Mouse (Mus musculus) R1 (cell line): ENCODE measurements at regions not wholly inside any gene's neighbourhood (a gene's known extent, or its start where the extent isn't known, plus 50 kb on each side); places are given as distances from the start of the nearest gene placed in this dataset.
A peak's percentile ranks its signal among the peaks of the same experiment; 100 is the strongest.

ENCODE experiments used
- DNase-seq: peaks from one replicate; pipeline ENCODE4 v3.0.0-alpha.2; 2018; ENCODE audit warnings: low read depth, low spot score

DNA sequence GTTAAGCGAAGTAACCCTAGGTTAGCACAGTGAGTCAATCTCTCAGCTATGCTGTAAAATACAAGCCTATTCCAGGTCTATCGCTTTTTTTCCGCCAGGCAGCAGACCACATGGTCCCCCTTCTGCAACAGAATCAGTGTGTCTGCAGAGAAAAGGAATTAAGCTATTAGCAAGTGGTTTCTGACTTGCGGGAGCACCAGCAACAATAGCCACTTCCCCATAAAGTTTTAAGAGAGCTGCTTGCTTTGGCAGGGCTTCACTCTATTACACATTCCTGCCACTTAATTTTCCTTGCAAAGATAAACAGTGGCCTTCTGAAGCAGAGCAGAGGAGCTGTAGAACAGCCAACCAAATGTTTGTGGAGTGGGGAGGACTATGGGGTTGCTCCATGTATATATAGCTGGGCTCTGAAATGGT is 59.8 kb upstream of the Osmr start:
- no peak for DNase-seq

GRCm38 (mm10) chr15:6941491-6941890 is 66.7 kb upstream of the Osmr start:
- no peak for DNase-seq

DNA sequence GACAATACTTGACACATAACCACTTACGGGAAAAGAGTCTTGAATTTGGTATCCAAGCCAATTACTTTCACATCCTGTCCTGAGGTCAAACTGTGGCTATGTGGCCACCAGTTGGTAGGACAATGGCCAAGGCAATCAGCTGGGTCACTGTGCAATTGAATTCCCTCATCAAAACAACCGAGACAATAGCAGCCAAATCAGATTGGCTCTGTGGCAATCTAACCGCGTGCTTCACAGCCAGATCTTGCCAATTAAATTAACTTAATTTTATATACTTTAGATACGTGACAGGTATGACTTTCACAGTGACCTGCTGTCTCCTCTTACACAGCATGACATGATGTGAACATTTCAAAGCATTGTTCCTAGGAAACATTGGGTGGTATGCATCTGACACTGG is 74.5 kb upstream of the Osmr start:
- DNase-seq = no peak

DNA sequence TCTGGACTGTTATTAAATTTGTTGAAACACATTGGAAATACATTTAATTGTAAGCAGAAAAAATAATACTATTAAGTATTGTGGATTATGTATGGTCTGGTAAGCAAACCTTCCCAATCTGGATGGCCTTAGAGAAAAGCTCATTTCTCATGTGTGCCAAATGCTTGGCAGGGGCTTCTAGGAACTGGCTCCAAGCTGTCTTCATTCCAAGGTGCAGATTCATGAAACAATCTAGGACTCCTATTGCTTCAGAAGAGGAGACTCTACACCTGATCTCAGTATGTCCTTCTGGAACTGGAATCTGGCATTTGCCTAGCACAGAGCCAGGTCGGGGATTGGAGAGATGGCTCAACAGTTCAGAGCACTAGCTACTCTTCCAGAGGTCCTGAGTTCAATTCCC is 74.9 kb upstream of the Osmr start:
- no peak for DNase-seq

DNA sequence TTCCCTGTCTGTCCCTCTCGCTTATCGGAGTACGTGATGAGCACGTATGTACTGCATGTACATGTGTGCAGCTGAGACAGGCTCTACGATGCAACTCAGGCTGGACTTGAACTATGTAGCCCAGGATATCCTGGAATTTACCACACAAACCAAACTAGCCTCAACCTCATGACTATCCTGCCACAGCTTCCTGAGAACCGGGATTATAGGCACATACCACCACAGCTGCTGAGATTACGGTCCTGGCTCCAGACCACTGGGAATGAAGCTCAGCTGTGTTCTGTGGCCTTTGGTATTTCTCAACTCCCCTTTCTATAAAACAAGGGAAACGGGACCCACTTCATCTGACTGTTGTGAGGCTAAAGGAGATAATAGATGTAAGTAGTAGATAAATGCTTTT is 75.7 kb upstream of the Osmr start:
- no peak for DNase-seq

DNA sequence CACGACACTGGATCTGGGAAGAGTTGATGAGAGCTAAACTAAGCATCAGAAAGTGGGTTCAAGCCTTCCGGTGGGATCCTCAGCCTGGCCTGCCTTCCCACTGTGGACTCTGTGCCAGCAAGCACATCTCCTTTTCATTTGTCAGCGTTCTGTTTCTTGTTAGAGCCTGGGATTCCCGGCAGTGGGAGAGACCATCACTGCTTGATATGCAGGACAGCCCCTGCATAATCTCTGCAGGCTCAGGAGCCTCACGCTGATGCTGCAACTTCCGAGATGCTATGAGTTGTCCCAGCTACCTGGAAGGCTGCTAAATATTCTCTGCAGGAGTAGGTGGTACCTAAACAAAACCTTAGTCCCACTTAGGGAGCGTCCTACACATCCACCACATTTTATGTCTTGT is 78.8 kb upstream of the Osmr start:
- DNase-seq = no peak

- DNase-seq = peak; percentile 27
Measured at GRCm38 (mm10) chr15:6953970-6954791, 79.4 kb upstream of the Osmr start.

DNA sequence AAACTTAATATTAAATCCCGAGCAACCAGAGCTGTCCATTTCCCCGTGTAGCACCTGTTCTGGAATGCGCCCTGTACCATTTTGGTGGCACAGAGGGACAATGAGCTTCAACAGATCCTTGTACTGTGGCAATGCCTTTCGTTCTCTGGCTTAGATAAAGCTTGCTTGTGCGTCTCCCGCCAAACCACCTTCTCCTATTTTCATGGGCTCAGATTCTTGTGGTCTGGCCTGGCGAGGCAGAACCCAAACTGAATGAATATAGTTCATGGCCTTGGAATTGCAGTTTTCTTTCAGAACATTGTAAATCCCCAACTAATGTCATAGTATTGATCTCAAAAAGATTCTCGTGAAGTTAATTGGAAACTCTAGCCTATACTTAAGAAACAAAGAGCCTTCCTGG is 85.1 kb upstream of the Osmr start:
- DNase-seq = no peak

DNA sequence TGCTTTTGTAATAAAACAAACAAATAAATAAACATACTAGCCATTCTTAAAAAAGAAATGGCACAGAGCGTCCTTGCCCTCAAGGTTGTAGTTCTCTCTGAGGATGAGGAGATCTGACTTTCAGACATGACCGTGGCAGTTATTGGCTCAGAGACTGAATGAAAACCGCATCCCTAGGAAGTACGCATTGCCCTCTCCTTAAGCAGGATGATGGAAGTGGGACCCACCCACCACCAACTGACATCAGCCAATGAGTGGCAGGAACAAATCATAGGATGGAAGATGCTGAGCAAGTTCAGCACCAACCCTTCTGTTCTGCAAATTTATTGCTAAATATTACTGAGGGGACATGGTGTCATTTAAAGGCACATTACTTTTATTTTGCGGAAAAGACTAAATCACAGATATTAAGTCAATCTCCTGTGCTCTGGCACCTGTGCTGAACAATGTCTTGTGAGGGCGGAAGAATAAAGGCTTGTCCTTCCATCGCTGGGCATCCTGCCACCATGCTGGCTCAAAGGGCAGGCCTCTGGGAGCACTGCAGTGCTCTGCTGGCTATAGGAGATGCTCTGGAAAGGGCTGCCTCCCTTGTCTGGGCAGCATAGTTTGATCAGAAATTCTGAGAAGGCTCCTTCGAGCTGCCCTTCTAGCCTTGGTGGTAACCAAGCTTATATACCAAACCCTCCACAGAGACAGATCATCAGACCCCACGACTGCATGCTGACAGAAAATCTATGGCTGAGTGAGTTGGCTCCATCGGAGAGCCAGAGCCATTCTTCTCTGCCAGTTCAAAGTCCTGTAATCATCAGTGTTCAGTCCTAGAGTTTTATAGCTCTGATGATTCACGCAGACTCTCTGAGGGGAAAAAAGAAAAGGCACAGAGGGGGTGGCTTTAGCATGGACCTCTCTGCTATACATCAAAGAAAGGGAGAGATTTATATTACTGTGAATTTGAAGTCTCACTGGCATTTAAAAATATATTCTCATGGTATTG is 86.3 kb upstream of the Osmr start:
- DNase-seq = no peak

DNA sequence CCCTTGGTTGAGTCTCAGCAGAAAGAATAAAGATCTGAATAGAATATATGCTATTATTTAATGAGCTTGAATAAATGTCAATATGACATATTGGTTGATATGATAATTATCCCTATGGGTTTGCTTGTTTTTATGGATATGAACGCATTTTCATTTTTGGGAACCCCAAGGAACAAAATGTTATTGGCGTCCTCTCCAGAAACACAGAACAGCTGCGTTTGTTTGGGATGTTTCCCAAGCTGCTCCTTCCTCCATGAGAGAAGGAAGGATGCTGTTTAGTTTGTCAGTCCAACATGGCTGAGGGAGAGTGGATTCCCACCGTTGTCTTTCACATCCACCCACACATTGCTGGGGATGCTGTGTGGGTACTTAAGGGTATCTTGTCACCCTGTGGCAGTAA is 89.9 kb upstream of the Osmr start:
- DNase-seq = no peak

GRCm38 (mm10) chr15:6965446-6965845 is 90.7 kb upstream of the Osmr start:
- no peak for DNase-seq

GRCm38 (mm10) chr15:6974410-6974809 is 99.6 kb upstream of the Osmr start:
- no peak for DNase-seq

DNA sequence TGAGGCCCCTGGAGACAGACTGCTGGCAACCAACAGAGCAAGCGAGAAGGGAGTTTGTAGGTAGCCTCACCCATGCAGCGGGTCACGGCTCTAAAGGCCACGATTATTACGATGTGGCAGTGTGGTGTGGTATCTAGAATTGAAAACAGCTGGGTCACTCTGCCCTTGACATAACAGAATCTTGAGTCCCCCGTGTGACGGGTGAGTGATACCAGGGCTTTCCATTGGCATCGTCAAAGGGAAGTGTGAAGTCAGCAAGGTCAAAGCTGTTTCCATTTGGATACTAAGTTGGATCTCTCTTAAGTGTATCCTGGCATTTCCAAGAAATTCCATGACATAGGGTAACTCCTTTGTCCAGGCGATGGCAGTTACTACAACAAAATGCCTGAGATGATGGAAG is 106.7 kb upstream of the Osmr start:
- DNase-seq = no peak

- DNase-seq = peak; percentile 18
Measured at GRCm38 (mm10) chr15:6983320-6983719, 107.1 kb upstream of the Lifr start.

GRCm38 (mm10) chr15:6988187-6988586 is 102.2 kb upstream of the Lifr start:
- no peak for DNase-seq

- DNase-seq = no peak
Measured at GRCm38 (mm10) chr15:6989094-6989493, 101.3 kb upstream of the Lifr start.

- DNase-seq = no peak
Measured at GRCm38 (mm10) chr15:6993226-6993625, 97.2 kb upstream of the Lifr start.

DNA sequence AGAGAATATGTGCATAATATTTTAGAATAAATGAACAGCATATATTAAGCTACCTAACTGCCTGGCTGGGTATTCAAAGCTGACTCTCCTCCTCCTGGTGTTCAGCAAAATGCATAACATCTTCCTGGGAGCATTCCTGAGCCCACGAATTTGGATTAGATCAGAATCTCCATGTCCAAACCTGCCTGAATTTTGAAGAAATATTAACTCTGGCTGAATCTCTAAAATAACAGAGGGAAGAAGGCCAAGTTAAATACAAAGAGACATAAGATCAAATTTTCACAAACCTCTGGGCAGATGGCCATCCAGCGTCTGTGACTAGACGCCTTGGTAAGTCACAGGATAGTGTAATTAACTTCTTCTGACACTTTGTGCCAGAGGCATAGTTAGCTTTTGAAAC is 95.2 kb upstream of the Lifr start:
- DNase-seq = no peak

DNA sequence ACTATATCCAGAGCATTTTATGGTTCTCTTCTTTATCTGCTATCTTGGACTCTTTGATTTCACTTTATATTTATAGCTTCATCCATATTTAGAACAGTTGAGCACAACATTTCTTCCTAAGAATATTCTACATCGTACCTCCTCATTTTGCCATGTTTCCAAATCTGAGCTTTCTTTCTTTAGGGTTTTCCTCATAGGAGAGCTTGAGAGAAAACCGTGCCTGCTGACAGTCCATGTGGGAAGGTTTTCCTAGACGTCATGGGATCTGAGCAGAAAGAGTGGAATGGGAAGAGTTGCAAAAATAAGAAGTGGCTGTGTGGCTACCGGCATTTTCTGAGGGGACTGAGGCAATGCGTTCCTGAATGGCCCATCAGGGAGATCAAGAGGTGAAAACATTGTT is 92.5 kb upstream of the Lifr start:
- no peak for DNase-seq

GRCm38 (mm10) chr15:6998576-6999070 is 91.8 kb upstream of the Lifr start:
- DNase-seq = no peak

GRCm38 (mm10) chr15:6999667-7000066 is 90.7 kb upstream of the Lifr start:
- DNase-seq = no peak

GRCm38 (mm10) chr15:7002226-7002625 is 88.2 kb upstream of the Lifr start:
- no peak for DNase-seq
